Mouse (Mus musculus) liver, embryonic 13.5 days (tissue): Measurements from ENCODE around the gene Gm14569. TPM values are rescaled to one million over a fixed set of nuclear protein-coding genes. Genes with fewer than 3 reads are reported as not detected.

ENCODE experiments used
- ATAC-seq: fragments of 200-750 bp; cut with Nextera tagmentation; 2 replicates; pipeline ENCODE4 v1.8.0; 2017; ENCODE audit warnings: low read depth, mild to moderate bottlenecking, moderate number of reproducible peaks, moderate library complexity
- DNase-seq: peaks from one replicate; pipeline ENCODE4 v3.0.0; 2022
- H3K27ac ChIP-seq: fragments of 300-500 bp; sonication (generic); 2 replicates; pipeline ENCODE4 v1.5.1; 2015; ENCODE audit warnings: moderate library complexity, mild to moderate bottlenecking, inconsistent platforms
- H3K27me3 ChIP-seq: fragments of 300-500 bp; sonication (generic); 2 replicates; pipeline ENCODE4 v1.6.1; 2015; ENCODE audit warnings: mild to moderate bottlenecking, inconsistent platforms
- H3K36me3 ChIP-seq: fragments of 300-500 bp; sonication (generic); 2 replicates; pipeline ENCODE4 v1.6.1; 2015; ENCODE audit warnings: mild to moderate bottlenecking, inconsistent platforms
- H3K4me1 ChIP-seq: fragments of 300-500 bp; sonication (generic); replicated peaks from 2 replicates; pipeline ENCODE4 v1.6.1; 2015; ENCODE audit warnings: inconsistent platforms
- H3K4me2 ChIP-seq: fragments of 300-500 bp; sonication (generic); 2 replicates; pipeline ENCODE4 v1.6.1; 2015; ENCODE audit warnings: inconsistent platforms, mild to moderate bottlenecking, moderate library complexity
- H3K4me3 ChIP-seq: fragments of 300-500 bp; sonication (generic); replicated peaks from 2 replicates; pipeline ENCODE4 v1.5.1; 2015; ENCODE audit warnings: mild to moderate bottlenecking, inconsistent platforms
- H3K9ac ChIP-seq: fragments of 300-500 bp; sonication (generic); 2 replicates; pipeline ENCODE4 v1.6.1; 2015; ENCODE audit warnings: mild to moderate bottlenecking, inconsistent platforms
- H3K9me3 ChIP-seq: fragments of 300-500 bp; sonication (generic); replicated peaks from 2 replicates; pipeline ENCODE4 v1.6.1; 2016; ENCODE audit warnings: inconsistent platforms
- WGBS: fragments of 180-500 bp; shearing (Covaris S2); methylation state at CpG from one replicate; pipeline ENCODE4 v1.1.7; 2015; ENCODE audit not compliant: insufficient replicate concordance; 5-methylcytosine and 5-hydroxymethylcytosine counted together
- polyA plus RNA-seq: library from polyadenylated mRNA; unstranded; fragments of >200 nt; fragmentation: Nextera tagmentation; extraction: Ambion mirVana; gene quantifications from 2 replicates; pipeline ENCODE4 v1.2.1, GENCODE M21; 2015

Gene Gm14569
- polyA plus RNA-seq, 1 experiment from 2014 or later = not detected

- Histone ChIP-seq H3K36me3 (no peaks in the 10 kb centered on the region), H3K27me3 (no peaks in the 10 kb centered on the region), H3K9ac (no peak overlapping the region), H3K4me2 (no peak overlapping the region), H3K9me3 (no peaks in the 10 kb centered on the region), H3K27ac (no peak overlapping the region), H3K4me1 (no peaks in the 10 kb centered on the region), H3K4me3 (no peak overlapping the region)
- no peak for DNase-seq
- WGBS = 11% methylated on average over 1 of the region's 1 CpGs
- no peak for ATAC-seq
Observed at GRCm38 (mm10) chrX:36456031-36456430, 35.6 kb downstream of the Gm14569 start.

GRCm38 (mm10) chrX:36437932-36438331, 53.7 kb downstream of the Gm14569 start:
- Histone ChIP-seq H3K27me3 (no peaks in the 10 kb centered on the region), H3K4me3 (no peak overlapping the region), H3K4me1 (no peaks in the 10 kb centered on the region), H3K9ac (no peak overlapping the region), H3K4me2 (no peak overlapping the region), H3K36me3 (no peaks in the 10 kb centered on the region), H3K27ac (no peak overlapping the region), H3K9me3 (no peaks in the 10 kb centered on the region)
- no peak for DNase-seq
- WGBS = 33% methylated on average over 1 of the region's 1 CpGs
- peak; percentile 36; the same call in 1 of the 2 replicates for ATAC-seq

- no peaks in the 10 kb centered on the region for H3K4me1 ChIP-seq
- H3K9me3 ChIP-seq = no peaks in the 10 kb centered on the region
- ATAC-seq (no peak), DNase-seq (no peak)
- H3K27ac ChIP-seq = no peak overlapping the region
- no peak overlapping the region for H3K4me2 ChIP-seq
- no peak overlapping the region for H3K9ac ChIP-seq
- H3K27me3 ChIP-seq = no peaks in the 10 kb centered on the region
- H3K36me3 ChIP-seq = no peaks in the 10 kb centered on the region
- WGBS = 36% methylated on average over 6 of the region's 6 CpGs
- no peak overlapping the region for H3K4me3 ChIP-seq
Observed at GRCm38 (mm10) chrX:36434993-36435392, 56.6 kb downstream of the Gm14569 start.

- Histone ChIP-seq H3K27me3 (no peaks in the 10 kb centered on the region), H3K4me1 (no peaks in the 10 kb centered on the region), H3K27ac (no peak overlapping the region), H3K9ac (no peak overlapping the region), H3K9me3 (no peaks in the 10 kb centered on the region), H3K4me3 (no peak overlapping the region), H3K36me3 (no peaks in the 10 kb centered on the region), H3K4me2 (no peak overlapping the region)
- no peak for ATAC-seq
- no peak for DNase-seq
- 72% methylated on average over 3 of the region's 3 CpGs for WGBS
Observed at GRCm38 (mm10) chrX:36419153-36419552, 72.5 kb downstream of the Gm14569 start.

GRCm38 (mm10) chrX:36402316-36402715, 89.3 kb downstream of the Gm14569 start:
- WGBS = 48% methylated on average over 6 of the region's 6 CpGs
- no peak for ATAC-seq
- DNase-seq = no peak
- no peak overlapping the region for H3K9ac ChIP-seq
- H3K36me3 ChIP-seq = no peaks in the 10 kb centered on the region
- H3K27ac ChIP-seq = no peak overlapping the region
- H3K27me3 ChIP-seq = no peaks in the 10 kb centered on the region
- H3K4me1 ChIP-seq = no peaks in the 10 kb centered on the region
- no peak overlapping the region for H3K4me2 ChIP-seq
- H3K9me3 ChIP-seq = no peaks in the 10 kb centered on the region
- H3K4me3 ChIP-seq = no peak overlapping the region

- no peaks in the 10 kb centered on the region for H3K36me3 ChIP-seq
- H3K4me3 ChIP-seq = no peak within 1 kb of the TSS
- H3K9ac ChIP-seq = no peak within 1 kb of the TSS
- H3K9me3 ChIP-seq = no peaks in the 10 kb centered on the region
- 80% methylated on average over 13 of the region's 13 CpGs for WGBS
- ATAC-seq (no peak), DNase-seq (no peak)
- no peaks in the 10 kb centered on the region for H3K4me1 ChIP-seq
- H3K27me3 ChIP-seq = no peaks in the 10 kb centered on the region
- H3K27ac ChIP-seq = no peak within 1 kb of the TSS
- no peak within 1 kb of the TSS for H3K4me2 ChIP-seq
Observed at GRCm38 (mm10) chrX:36400980-36401379, 90.7 kb downstream of the Gm14569 start, which contains the start of gene Gm6268. TSS of gene Gm6268 (plus strand) at chrX:36401280.

GRCm38 (mm10) chrX:36393279-36393678, 98.4 kb downstream of the Gm14569 start:
- Histone ChIP-seq H3K27ac (no peak overlapping the region), H3K4me2 (no peak overlapping the region), H3K4me1 (no peaks in the 10 kb centered on the region), H3K4me3 (no peak overlapping the region), H3K9ac (no peak overlapping the region), H3K27me3 (no peaks in the 10 kb centered on the region), H3K9me3 (no peaks in the 10 kb centered on the region), H3K36me3 (no peaks in the 10 kb centered on the region)
- 51% methylated on average over 6 of the region's 6 CpGs for WGBS
- no peak for ATAC-seq
- no peak for DNase-seq

GRCm38 (mm10) chrX:36392672-36393071, 99.0 kb downstream of the Gm14569 start:
- WGBS = 61% methylated on average over 6 of the region's 6 CpGs
- no peaks in the 10 kb centered on the region for H3K36me3 ChIP-seq
- H3K27me3 ChIP-seq = no peaks in the 10 kb centered on the region
- H3K4me1 ChIP-seq = no peaks in the 10 kb centered on the region
- no peak overlapping the region for H3K4me2 ChIP-seq
- H3K9ac ChIP-seq = no peak overlapping the region
- no peak for ATAC-seq
- DNase-seq = no peak
- no peak overlapping the region for H3K4me3 ChIP-seq
- H3K9me3 ChIP-seq = no peaks in the 10 kb centered on the region
- no peak overlapping the region for H3K27ac ChIP-seq

- no peak for DNase-seq
- no peak overlapping the region for H3K9ac ChIP-seq
- H3K4me3 ChIP-seq = no peak overlapping the region
- no peaks in the 10 kb centered on the region for H3K36me3 ChIP-seq
- no peak overlapping the region for H3K27ac ChIP-seq
- ATAC-seq = no peak
- H3K4me1 ChIP-seq = no peaks in the 10 kb centered on the region
- 26% methylated on average over 2 of the region's 2 CpGs for WGBS
- H3K4me2 ChIP-seq = no peak overlapping the region
- H3K27me3 ChIP-seq = no peaks in the 10 kb centered on the region
- no peaks in the 10 kb centered on the region for H3K9me3 ChIP-seq
Observed at GRCm38 (mm10) chrX:36390503-36390902, 101.1 kb downstream of the Gm14569 start.

GRCm38 (mm10) chrX:36389971-36390370, 101.7 kb downstream of the Gm14569 start:
- DNase-seq (no peak), ATAC-seq (no peak)
- Histone ChIP-seq H3K9ac (no peak overlapping the region), H3K4me1 (no peaks in the 10 kb centered on the region), H3K4me2 (no peak overlapping the region), H3K9me3 (no peaks in the 10 kb centered on the region), H3K4me3 (no peak overlapping the region), H3K36me3 (no peaks in the 10 kb centered on the region), H3K27me3 (no peaks in the 10 kb centered on the region), H3K27ac (no peak overlapping the region)
- 40% methylated on average over 3 of the region's 3 CpGs for WGBS

GRCm38 (mm10) chrX:36385340-36385739, 106.3 kb downstream of the Gm14569 start:
- H3K36me3 ChIP-seq = no peaks in the 10 kb centered on the region

More at GRCm38 (mm10) chrX:36385340-36385739, 106.3 kb downstream of the Gm14569 start:
- H3K4me1 ChIP-seq = no peaks in the 10 kb centered on the region
- H3K27me3 ChIP-seq = no peaks in the 10 kb centered on the region
- ATAC-seq (no peak), DNase-seq (no peak)
- no peak overlapping the region for H3K27ac ChIP-seq
- H3K9me3 ChIP-seq = no peaks in the 10 kb centered on the region
- H3K9ac ChIP-seq = no peak overlapping the region
- H3K4me3 ChIP-seq = no peak overlapping the region
- H3K4me2 ChIP-seq = no peak overlapping the region
